Mouse (Mus musculus) embryonic fibroblast, embryonic 13.5 days (primary cell): ENCODE results near the gene Efna1. TPM values are rescaled to one million over a fixed set of nuclear protein-coding genes. Genes with fewer than 3 reads are reported as not detected.

Experiments
- H3K27ac ChIP-seq: 2 replicates; pipeline ENCODE4 v1.5.1; 2012; ENCODE audit warnings: low read length, control low read depth, inconsistent platforms; ENCODE audit not compliant: insufficient read depth
- H3K4me1 ChIP-seq: 2 replicates; pipeline ENCODE4 v1.6.1; 2011; ENCODE audit warnings: low read length; ENCODE audit not compliant: control insufficient read depth, insufficient read depth
- H3K4me3 ChIP-seq: 2 replicates; pipeline ENCODE4 v1.5.1; 2011; ENCODE audit warnings: mild to moderate bottlenecking, control low read depth, low read length; ENCODE audit not compliant: insufficient read depth
- CTCF ChIP-seq: IDR thresholded peaks from 2 replicates; pipeline ENCODE4 v1.5.1; 2011; ENCODE audit warnings: mild to moderate bottlenecking, control low read depth, low read length, moderate library complexity, borderline replicate concordance; ENCODE audit not compliant: insufficient read depth
- POLR2A ChIP-seq: IDR thresholded peaks from 2 replicates; pipeline ENCODE4 v1.6.1; 2011; ENCODE audit warnings: low read depth, mild to moderate bottlenecking, control low read depth, low read length, moderate library complexity
- polyA plus RNA-seq: library from polyadenylated mRNA; stranded (reverse); fragments of >200 nt; gene quantifications from 2 replicates; pipeline ENCODE4 v1.2.4, GENCODE M21; 2011; ENCODE audit warnings: low read depth; ENCODE audit not compliant: missing spikeins, insufficient read length

Gene Efna1
- polyA plus RNA-seq, 1 experiment: 7.1 TPM

DNA sequence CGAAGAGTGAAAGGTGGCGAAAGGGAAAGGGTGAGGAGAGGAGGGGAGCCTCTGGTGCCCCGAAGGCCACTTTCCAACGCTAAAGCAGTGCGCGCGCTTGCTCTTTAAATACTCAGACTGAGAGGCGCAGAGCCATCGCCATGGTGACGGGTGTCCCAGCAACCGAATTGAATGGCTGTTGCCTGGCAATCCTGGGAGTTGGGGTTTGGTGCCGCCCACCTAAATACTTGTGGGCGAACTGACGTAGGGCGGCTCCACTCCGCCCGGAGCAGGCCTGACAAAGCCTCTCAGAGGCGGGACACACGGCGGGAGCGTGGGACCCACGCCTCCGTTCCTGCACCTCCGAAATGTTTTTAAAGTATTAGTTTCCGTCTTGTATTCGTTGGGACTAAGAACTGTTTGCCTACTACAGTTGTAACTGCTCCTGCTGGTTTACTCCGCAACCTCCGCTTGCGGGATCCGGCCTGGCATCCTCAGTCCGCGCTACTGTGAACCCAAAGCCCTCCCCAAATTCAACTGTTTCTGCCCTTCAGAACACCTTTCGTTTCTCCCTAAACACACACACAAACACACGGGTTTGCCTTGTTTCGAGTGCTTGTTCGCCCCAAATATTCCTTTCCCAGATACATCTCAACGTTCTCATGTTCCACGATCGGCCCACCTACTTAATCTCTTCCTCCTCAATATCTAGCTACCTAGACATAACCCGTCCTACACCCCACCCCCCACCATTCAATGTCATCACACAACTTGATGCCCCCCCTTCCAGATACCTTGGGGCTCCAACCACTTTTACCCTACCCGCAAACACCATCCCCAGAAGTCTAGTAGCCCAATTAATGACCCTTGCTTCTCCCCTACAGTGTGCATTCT, 53.4 kb downstream of the Efna1 start:
- TF ChIP-seq POLR2A (peak; percentile 72), CTCF (no peak)
- Histone ChIP-seq H3K27ac (peak overlapping the region; percentile 87), H3K4me1 (0 out of 2 replicates have a peak, but pooled peaks cover 8% of the 10 kb centered on the region), H3K4me3 (peak overlapping the region; percentile 26)

DNA sequence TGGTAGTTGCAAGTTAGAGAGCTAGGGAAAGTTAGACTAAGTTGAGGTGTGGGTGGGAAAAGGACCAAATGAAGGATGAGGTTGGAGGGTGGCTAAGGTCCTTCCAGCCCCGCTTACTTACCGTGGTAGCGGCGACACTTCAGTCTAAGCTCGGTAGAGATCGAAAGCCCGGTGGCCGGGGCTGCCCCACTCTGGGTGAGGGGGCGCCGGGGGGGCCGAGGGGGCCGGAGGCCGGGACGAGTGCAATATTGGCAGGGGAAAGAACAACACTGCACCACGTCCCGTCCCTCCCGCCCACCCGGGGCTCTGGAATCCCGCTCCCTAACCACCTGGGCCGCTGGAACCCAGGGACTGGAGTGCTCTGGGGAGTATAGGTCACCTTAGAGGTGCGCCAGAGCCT, 54.0 kb downstream of the Efna1 start, which contains the start of gene Mtx1:
Gene Mtx1, minus strand, starts transcription at position 189 of the 400 bp plus-strand sequence.
- TF ChIP-seq POLR2A: no peak
- TF ChIP-seq CTCF: no peak
- peak within 1 kb of the TSS; percentile 87 for H3K27ac ChIP-seq
- H3K4me3 ChIP-seq: peak within 1 kb of the TSS; percentile 26
- 0 out of 2 replicates have a peak, but pooled peaks cover 8% of the 10 kb centered on the region for H3K4me1 ChIP-seq

DNA sequence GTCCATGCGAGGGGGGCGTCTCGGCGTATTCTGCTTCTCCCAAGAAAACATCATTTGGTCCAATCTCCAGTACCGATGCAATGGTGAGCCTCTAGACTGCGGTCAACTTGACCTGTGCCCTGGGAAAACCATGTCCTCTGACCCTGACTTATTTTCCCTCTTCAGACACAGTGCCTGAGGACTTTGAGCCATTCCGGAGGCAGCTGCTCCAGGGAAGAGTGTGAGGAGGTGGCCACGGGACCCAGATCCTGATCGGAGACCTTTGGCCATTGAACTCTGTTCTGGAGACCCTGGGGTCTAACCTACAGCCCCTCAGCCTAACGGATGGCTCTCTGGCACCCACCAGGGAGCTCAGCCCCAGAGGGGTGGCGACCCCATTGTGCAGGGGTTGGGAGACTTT, 54.6 kb downstream of the Efna1 start:
- Histone ChIP-seq H3K4me1 (0 out of 2 replicates have a peak, but pooled peaks cover 8% of the 10 kb centered on the region), H3K4me3 (no peak overlapping the region), H3K27ac (no peak overlapping the region)
- TF ChIP-seq CTCF (no peak), POLR2A (no peak)

DNA sequence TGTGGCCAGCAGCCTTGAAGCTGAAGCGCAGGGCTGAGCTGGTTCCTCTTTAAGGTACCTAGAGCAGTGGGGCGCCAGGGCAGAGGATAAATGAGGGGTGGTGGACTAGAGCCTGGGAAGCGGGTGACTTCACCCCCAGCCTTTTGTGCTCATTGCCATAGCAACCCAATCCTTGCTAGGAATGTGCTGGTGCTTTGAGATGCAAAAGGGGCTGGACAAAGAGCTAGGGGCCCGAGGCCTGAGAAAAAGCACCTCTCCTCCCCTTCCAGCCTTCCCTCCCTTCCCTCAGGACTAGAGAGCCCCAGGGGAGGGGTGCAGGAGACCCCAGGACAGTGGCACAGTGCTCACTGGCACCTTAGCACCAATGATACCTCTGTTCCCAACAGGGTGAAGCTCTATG, 55.0 kb downstream of the Efna1 start:
- Histone ChIP-seq H3K27ac (no peak overlapping the region), H3K4me3 (no peak overlapping the region), H3K4me1 (0 out of 2 replicates have a peak, but pooled peaks cover 8% of the 10 kb centered on the region)
- no peak for TF ChIP-seq CTCF
- TF ChIP-seq POLR2A: no peak

DNA sequence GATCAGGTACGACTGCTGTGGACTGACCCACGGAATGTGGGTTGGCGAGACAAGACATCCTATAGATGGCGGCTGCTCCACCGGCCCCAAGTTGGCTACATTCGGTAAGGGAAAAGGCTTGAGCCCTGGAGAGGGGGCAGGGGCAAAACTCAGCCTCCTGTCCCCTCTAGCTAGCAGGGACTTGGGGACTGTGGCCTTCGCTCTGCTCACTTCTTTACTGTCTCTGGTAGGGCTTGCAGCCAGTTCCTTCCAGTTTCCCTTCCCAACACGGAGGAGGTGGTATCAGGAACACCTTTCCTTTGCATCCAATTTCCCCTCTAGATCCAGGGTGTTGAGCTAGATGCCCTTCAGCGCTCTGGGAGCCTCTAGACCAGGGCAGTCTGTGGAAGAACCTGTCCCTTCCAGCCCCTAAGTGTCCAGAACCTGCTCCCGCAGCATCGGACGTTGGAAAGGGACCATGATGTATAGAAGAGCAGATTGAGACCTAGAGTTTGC, 55.6 kb downstream of the Efna1 start:
- TF ChIP-seq POLR2A (no peak), CTCF (no peak)
- Histone ChIP-seq H3K4me1 (0 out of 2 replicates have a peak, but pooled peaks cover 8% of the 10 kb centered on the region), H3K4me3 (no peak overlapping the region), H3K27ac (no peak overlapping the region)

DNA sequence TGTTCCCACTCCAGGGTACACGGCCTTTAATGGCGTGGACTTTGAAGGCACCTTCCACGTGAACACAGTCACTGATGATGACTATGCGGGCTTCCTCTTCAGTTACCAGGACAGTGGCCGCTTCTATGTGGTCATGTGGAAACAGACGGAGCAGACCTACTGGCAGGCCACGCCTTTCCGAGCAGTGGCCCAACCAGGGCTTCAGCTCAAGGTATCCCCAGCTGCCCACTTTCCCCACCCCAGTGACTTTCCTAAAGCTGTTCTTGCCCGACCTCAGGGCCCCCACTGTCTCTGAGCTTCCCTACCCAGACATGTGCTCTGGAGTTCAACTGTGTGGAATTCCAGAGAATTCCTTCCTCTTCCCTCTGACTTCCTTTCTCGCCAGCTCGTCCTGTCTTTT, 56.1 kb downstream of the Efna1 start:
- TF ChIP-seq POLR2A (no peak), CTCF (no peak)
- Histone ChIP-seq H3K4me1 (0 out of 2 replicates have a peak, but pooled peaks cover 8% of the 10 kb centered on the region), H3K27ac (no peak overlapping the region), H3K4me3 (no peak overlapping the region)

Other genes with a start within 250 kb of the Efna1 start
- gene Rusc1, start 187.8 kb downstream of the Efna1 start, polyA plus RNA-seq: 15.4 and 17.8 TPM in 2 replicates
- gene Gm43738, start 180.0 kb downstream of the Efna1 start, polyA plus RNA-seq: not detected in 2 replicates
- 145 and 176 TPM in 2 replicates for gene Fdps, start 179.2 kb downstream of the Efna1 start, polyA plus RNA-seq
- gene Pklr, start 145.0 kb downstream of the Efna1 start, polyA plus RNA-seq: not detected in 2 replicates
- 0.32 and 1.0 TPM in 2 replicates for gene Hcn3, start 120.9 kb downstream of the Efna1 start, polyA plus RNA-seq
- 45.3 and 57.5 TPM in 2 replicates for gene Clk2, start 116.3 kb downstream of the Efna1 start, polyA plus RNA-seq
- gene Scamp3, start 103.7 kb downstream of the Efna1 start, polyA plus RNA-seq: 75.7 and 91.2 TPM in 2 replicates
- 46.9 and 49.5 TPM in 2 replicates for gene Fam189b, start 98.0 kb downstream of the Efna1 start, polyA plus RNA-seq
- gene Gba, start 78.2 kb downstream of the Efna1 start, polyA plus RNA-seq: 86.8 and 103 TPM in 2 replicates
- gene Thbs3, start 66.0 kb downstream of the Efna1 start, polyA plus RNA-seq: 60.8 and 83.1 TPM in 2 replicates
- 96.9 and 98.6 TPM in 2 replicates for gene Mtx1, start 54.1 kb downstream of the Efna1 start, polyA plus RNA-seq
- 1.1 and 2.5 TPM in 2 replicates for gene Muc1, start 52.1 kb downstream of the Efna1 start, polyA plus RNA-seq
- gene Krtcap2, start 35.2 kb downstream of the Efna1 start, polyA plus RNA-seq: 265 and 289 TPM in 2 replicates
- 14.2 and 24.2 TPM in 2 replicates for gene Trim46, start 34.8 kb downstream of the Efna1 start, polyA plus RNA-seq
- 47.2 and 51.3 TPM in 2 replicates for gene Dpm3, start 21.8 kb downstream of the Efna1 start, polyA plus RNA-seq
- 91.5 and 103 TPM in 2 replicates for gene Slc50a1, start 10.6 kb downstream of the Efna1 start, polyA plus RNA-seq
- 7.1 and 8.7 TPM in 2 replicates for gene Efna3, start 41.8 kb upstream of the Efna1 start, polyA plus RNA-seq
- gene Efna4, start 56.9 kb upstream of the Efna1 start, polyA plus RNA-seq: 11.2 and 11.4 TPM in 2 replicates
- 112 and 136 TPM in 2 replicates for gene Adam15, start 68.9 kb upstream of the Efna1 start, polyA plus RNA-seq
- gene Dcst2, start 80.8 kb upstream of the Efna1 start, polyA plus RNA-seq: not detected in 2 replicates
- not detected in 2 replicates for gene Dcst1, start 84.1 kb upstream of the Efna1 start, polyA plus RNA-seq
- 46.9 and 56.0 TPM in 2 replicates for gene Zbtb7b, start 113.6 kb upstream of the Efna1 start, polyA plus RNA-seq
- not detected in 2 replicates for gene Lenep, start 121.7 kb upstream of the Efna1 start, polyA plus RNA-seq
- 10.9 and 11.2 TPM in 2 replicates for gene Flad1, start 130.7 kb upstream of the Efna1 start, polyA plus RNA-seq
- 142 and 174 TPM in 2 replicates for gene Cks1b, start 137.2 kb upstream of the Efna1 start, polyA plus RNA-seq
- 224 and 227 TPM in 2 replicates for gene Shc1, start 137.3 kb upstream of the Efna1 start, polyA plus RNA-seq
- 42.4 and 45.2 TPM in 2 replicates for gene Pygo2, start 149.1 kb upstream of the Efna1 start, polyA plus RNA-seq
- gene Pbxip1, start 155.6 kb upstream of the Efna1 start, polyA plus RNA-seq: 90.9 and 91.6 TPM in 2 replicates
- gene Pmvk, start 173.4 kb upstream of the Efna1 start, polyA plus RNA-seq: 16.3 and 21.0 TPM in 2 replicates
- 0.90 and 1.6 TPM in 2 replicates for gene Kcnn3, start 239.0 kb upstream of the Efna1 start, polyA plus RNA-seq